Mouse (Mus musculus): ENCODE results near the gene Snap47. TPM values are rescaled to one million over a fixed set of nuclear protein-coding genes. Genes with fewer than 3 reads are reported as not detected.
"Not testable (repeated sequence)": the region's sequence is repeated elsewhere in the genome, so short reads cannot be mapped to it uniquely, and the experiment has no call there.

Snap47 gene
- polyA plus RNA-seq, 1 experiment from 2014 or later, result 92.9 TPM

GRCm38 (mm10) chr11:59389617-59390016 lies 61.4 kb downstream of the Snap47 start:
- no peak overlapping the region for H3K9ac ChIP-seq (ENCODE audit: low read length)
- no peaks in the 10 kb centered on the region for H3K9me3 ChIP-seq (ENCODE audit: control insufficient read depth, low read length)
- peaks cover 15% of the 10 kb centered on the region for H3K4me1 ChIP-seq (replicated peaks; ENCODE audit: control insufficient read depth, insufficient read depth, low read length)
- WGBS, result 59% methylated on average over 4 of the region's 4 CpGs
- no peak overlapping the region for H3K27ac ChIP-seq (ENCODE audit: low read length)
- no peaks in the 10 kb centered on the region for H3K27me3 ChIP-seq (ENCODE audit: control insufficient read depth, insufficient read depth, low read depth, low read length)
- H3K36me3 ChIP-seq (ENCODE audit: control insufficient read depth, insufficient read depth, low read length), result no peaks in the 10 kb centered on the region
- ATAC-seq (ENCODE audit: low read depth), result no peak
- no peak overlapping the region for H3K4me3 ChIP-seq (ENCODE audit: low read length)
- H3K4me2 ChIP-seq (ENCODE audit: low read depth, low read length), result no peak overlapping the region

GRCm38 (mm10) chr11:59388806-59389205 lies 62.2 kb downstream of the Snap47 start:
- H3K4me3 ChIP-seq (ENCODE audit: low read length), result no peak overlapping the region
- H3K27me3 ChIP-seq (ENCODE audit: control insufficient read depth, insufficient read depth, low read depth, low read length), result no peaks in the 10 kb centered on the region
- H3K9ac ChIP-seq (ENCODE audit: low read length), result no peak overlapping the region
- no peak overlapping the region for H3K4me2 ChIP-seq (ENCODE audit: low read depth, low read length)
- peaks cover 14% of the 10 kb centered on the region for H3K4me1 ChIP-seq (replicated peaks; ENCODE audit: control insufficient read depth, insufficient read depth, low read length)
- ATAC-seq (ENCODE audit: low read depth), result no peak
- no peaks in the 10 kb centered on the region for H3K36me3 ChIP-seq (ENCODE audit: control insufficient read depth, insufficient read depth, low read length)
- no peak overlapping the region for H3K27ac ChIP-seq (ENCODE audit: low read length)
- H3K9me3 ChIP-seq (ENCODE audit: control insufficient read depth, low read length), result no peaks in the 10 kb centered on the region
- 79% methylated on average over 4 of the region's 4 CpGs for WGBS

- Histone ChIP-seq H3K9me3 (ENCODE audit: control insufficient read depth, low read length) (no peaks in the 10 kb centered on the region), H3K4me2 (ENCODE audit: low read depth, low read length) (no peak overlapping the region), H3K27me3 (ENCODE audit: control insufficient read depth, insufficient read depth, low read depth, low read length) (no peaks in the 10 kb centered on the region), H3K4me1 (replicated peaks; ENCODE audit: control insufficient read depth, insufficient read depth, low read length) (peaks cover 14% of the 10 kb centered on the region), H3K36me3 (ENCODE audit: control insufficient read depth, insufficient read depth, low read length) (no peaks in the 10 kb centered on the region), H3K4me3 (ENCODE audit: low read length) (no peak overlapping the region), H3K9ac (ENCODE audit: low read length) (no peak overlapping the region), H3K27ac (ENCODE audit: low read length) (no peak overlapping the region)
- no peak for ATAC-seq (ENCODE audit: low read depth)
- WGBS, result 67% methylated on average over 4 of the region's 4 CpGs
Measured at GRCm38 (mm10) chr11:59387471-59387870, 63.5 kb downstream of the Snap47 start.

GRCm38 (mm10) chr11:59385123-59385522 lies 65.9 kb downstream of the Snap47 start:
- peak; percentile 85 for ATAC-seq (ENCODE audit: low read depth)
- Histone ChIP-seq H3K9ac (ENCODE audit: low read length) (0 out of 2 replicates have a peak overlapping the region, but pooled peaks have one; percentile 13), H3K27ac (ENCODE audit: low read length) (0 out of 2 replicates have a peak overlapping the region, but pooled peaks have one; percentile 23), H3K36me3 (ENCODE audit: control insufficient read depth, insufficient read depth, low read length) (no peaks in the 10 kb centered on the region), H3K4me2 (ENCODE audit: low read depth, low read length) (no peak overlapping the region), H3K4me1 (replicated peaks; ENCODE audit: control insufficient read depth, insufficient read depth, low read length) (peaks cover 14% of the 10 kb centered on the region), H3K9me3 (ENCODE audit: control insufficient read depth, low read length) (no peaks in the 10 kb centered on the region), H3K4me3 (ENCODE audit: low read length) (no peak overlapping the region), H3K27me3 (ENCODE audit: control insufficient read depth, insufficient read depth, low read depth, low read length) (no peaks in the 10 kb centered on the region)
- 9% methylated on average over 8 of the region's 8 CpGs for WGBS

- H3K4me2 ChIP-seq (ENCODE audit: low read depth, low read length), result no peak overlapping the region
- no peaks in the 10 kb centered on the region for H3K27me3 ChIP-seq (ENCODE audit: control insufficient read depth, insufficient read depth, low read depth, low read length)
- ATAC-seq (ENCODE audit: low read depth), result peak; percentile 66
- H3K4me3 ChIP-seq (ENCODE audit: low read length), result no peak overlapping the region
- no peaks in the 10 kb centered on the region for H3K36me3 ChIP-seq (ENCODE audit: control insufficient read depth, insufficient read depth, low read length)
- peaks cover 14% of the 10 kb centered on the region for H3K4me1 ChIP-seq (replicated peaks; ENCODE audit: control insufficient read depth, insufficient read depth, low read length)
- H3K9me3 ChIP-seq (ENCODE audit: control insufficient read depth, low read length), result no peaks in the 10 kb centered on the region
- 23% methylated on average over 7 of the region's 7 CpGs for WGBS
- H3K9ac ChIP-seq (ENCODE audit: low read length), result no peak overlapping the region
- peak overlapping the region; percentile 23; the same call in 1 of the 2 replicates for H3K27ac ChIP-seq (ENCODE audit: low read length)
Measured at GRCm38 (mm10) chr11:59384441-59384959, 66.5 kb downstream of the Snap47 start.

- no peak for ATAC-seq (ENCODE audit: low read depth)
- Histone ChIP-seq H3K4me3 (ENCODE audit: low read length) (no peak overlapping the region), H3K4me1 (replicated peaks; ENCODE audit: control insufficient read depth, insufficient read depth, low read length) (peaks cover 3% of the 10 kb centered on the region), H3K4me2 (ENCODE audit: low read depth, low read length) (no peak overlapping the region), H3K9ac (ENCODE audit: low read length) (no peak overlapping the region), H3K9me3 (ENCODE audit: control insufficient read depth, low read length) (no peaks in the 10 kb centered on the region), H3K27me3 (ENCODE audit: control insufficient read depth, insufficient read depth, low read depth, low read length) (no peaks in the 10 kb centered on the region), H3K36me3 (ENCODE audit: control insufficient read depth, insufficient read depth, low read length) (no peaks in the 10 kb centered on the region), H3K27ac (ENCODE audit: low read length) (no peak overlapping the region)
Measured at GRCm38 (mm10) chr11:59379547-59379946, 71.4 kb downstream of the Snap47 start.

- no peak for ATAC-seq (ENCODE audit: low read depth)
- WGBS, result 75% methylated on average over 3 of the region's 3 CpGs
- no peak overlapping the region for H3K27ac ChIP-seq (ENCODE audit: low read length)
Measured at GRCm38 (mm10) chr11:59377999-59378398, 73.0 kb downstream of the Snap47 start.

GRCm38 (mm10) chr11:59375475-59375874 lies 75.5 kb downstream of the Snap47 start, which contains the start of gene Prss38:
TSS of gene Prss38 (minus strand) at chr11:59375657.
- Histone ChIP-seq H3K4me2 (ENCODE audit: low read depth, low read length) (no peak within 1 kb of the TSS), H3K9ac (ENCODE audit: low read length) (no peak within 1 kb of the TSS), H3K36me3 (ENCODE audit: control insufficient read depth, insufficient read depth, low read length) (no peaks in the 10 kb centered on the region), H3K4me1 (replicated peaks; ENCODE audit: control insufficient read depth, insufficient read depth, low read length) (no peaks in the 10 kb centered on the region), H3K9me3 (ENCODE audit: control insufficient read depth, low read length) (no peaks in the 10 kb centered on the region), H3K27me3 (ENCODE audit: control insufficient read depth, insufficient read depth, low read depth, low read length) (no peaks in the 10 kb centered on the region), H3K4me3 (ENCODE audit: low read length) (no peak within 1 kb of the TSS), H3K27ac (ENCODE audit: low read length) (no peak within 1 kb of the TSS)
- no peak for ATAC-seq (ENCODE audit: low read depth)
- WGBS, result 76% methylated on average over 16 of the region's 16 CpGs

More at GRCm38 (mm10) chr11:59377999-59378398, 73.0 kb downstream of the Snap47 start:
- Histone ChIP-seq H3K4me3 (ENCODE audit: low read length) (no peak overlapping the region), H3K27me3 (ENCODE audit: control insufficient read depth, insufficient read depth, low read depth, low read length) (no peaks in the 10 kb centered on the region), H3K9me3 (ENCODE audit: control insufficient read depth, low read length) (no peaks in the 10 kb centered on the region), H3K9ac (ENCODE audit: low read length) (no peak overlapping the region), H3K4me1 (replicated peaks; ENCODE audit: control insufficient read depth, insufficient read depth, low read length) (no peaks in the 10 kb centered on the region), H3K4me2 (ENCODE audit: low read depth, low read length) (no peak overlapping the region), H3K36me3 (ENCODE audit: control insufficient read depth, insufficient read depth, low read length) (no peaks in the 10 kb centered on the region)

GRCm38 (mm10) chr11:59369848-59370247 lies 81.1 kb downstream of the Snap47 start:
- Histone ChIP-seq H3K4me3 (ENCODE audit: low read length) (no peak overlapping the region), H3K4me2 (ENCODE audit: low read depth, low read length) (no peak overlapping the region), H3K36me3 (ENCODE audit: control insufficient read depth, insufficient read depth, low read length) (no peaks in the 10 kb centered on the region), H3K9ac (ENCODE audit: low read length) (no peak overlapping the region), H3K27ac (ENCODE audit: low read length) (no peak overlapping the region), H3K9me3 (ENCODE audit: control insufficient read depth, low read length) (no peaks in the 10 kb centered on the region), H3K27me3 (ENCODE audit: control insufficient read depth, insufficient read depth, low read depth, low read length) (no peaks in the 10 kb centered on the region), H3K4me1 (replicated peaks; ENCODE audit: control insufficient read depth, insufficient read depth, low read length) (peaks cover 6% of the 10 kb centered on the region; the same call in 1 of the 2 replicates)
- 66% methylated on average over 11 of the region's 11 CpGs for WGBS
- ATAC-seq (ENCODE audit: low read depth), result no peak

GRCm38 (mm10) chr11:59367955-59368354 lies 83.0 kb downstream of the Snap47 start:
- WGBS, result 79% methylated on average over 4 of the region's 4 CpGs
- H3K9me3 ChIP-seq (ENCODE audit: control insufficient read depth, low read length); ATAC-seq (ENCODE audit: low read depth); H3K4me3 ChIP-seq (ENCODE audit: low read length); H3K27ac ChIP-seq (ENCODE audit: low read length); H3K27me3 ChIP-seq (ENCODE audit: control insufficient read depth, insufficient read depth, low read depth, low read length); H3K9ac ChIP-seq (ENCODE audit: low read length); H3K36me3 ChIP-seq (ENCODE audit: control insufficient read depth, insufficient read depth, low read length); H3K4me2 ChIP-seq (ENCODE audit: low read depth, low read length): not testable (repeated sequence)
- H3K4me1 ChIP-seq (replicated peaks; ENCODE audit: control insufficient read depth, insufficient read depth, low read length), result peaks cover 13% of the 10 kb centered on the region

Measured in lung, embryonic 16.5 days (tissue).